Mouse (Mus musculus) kidney, adult 2 months (tissue): ENCODE results near the gene Kcnd2.

Experiments used
- CTCF ChIP-seq: fragments of 200-500 bp; conservative IDR thresholded peaks from 2 replicates; pipeline ENCODE4 v1.5.1; 2011; ENCODE audit warnings: low read depth, mild to moderate bottlenecking, control low read depth, low read length, moderate library complexity, mixed read lengths; ENCODE audit not compliant: insufficient read depth, insufficient read length
- POLR2A ChIP-seq: fragments of 200-500 bp; IDR thresholded peaks from one replicate; pipeline ENCODE4 v1.6.1; 2011; ENCODE audit warnings: low read depth, low read length, control low read depth

DNA sequence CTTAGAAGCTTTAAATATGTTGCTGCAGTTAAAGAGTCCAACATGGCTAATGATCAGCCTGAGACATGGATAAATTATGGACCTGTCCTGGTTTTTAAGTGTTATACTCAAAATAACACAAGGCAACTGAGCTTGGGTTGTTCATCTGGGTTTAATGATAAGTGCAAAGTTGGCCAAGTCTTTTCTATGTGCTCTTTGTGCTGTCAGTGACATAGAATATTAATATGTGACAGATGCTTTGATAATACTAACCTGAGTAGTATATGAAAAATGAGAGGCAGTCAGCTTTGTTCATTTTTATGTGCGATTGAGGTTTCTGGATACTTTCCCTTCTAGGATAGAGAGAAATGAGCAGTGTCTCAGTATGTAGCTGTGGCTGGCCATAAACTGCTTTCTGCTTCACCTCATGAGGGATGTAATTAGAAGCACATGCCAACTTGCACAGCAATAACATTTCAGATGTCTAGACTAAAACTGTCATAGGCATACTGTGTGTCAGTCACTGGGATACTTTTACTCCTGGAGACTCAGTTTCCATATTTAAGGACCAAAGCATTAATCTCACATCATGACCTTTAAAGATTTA, 312.3 kb downstream of the Kcnd2 start:
- TF ChIP-seq CTCF (no peak), POLR2A (no peak)
